Mouse (Mus musculus): ENCODE results near the gene Plxnd1. TPM values are rescaled to one million over a fixed set of nuclear protein-coding genes. Genes with fewer than 3 reads are reported as not detected.

Gene Plxnd1
- polyA plus RNA-seq, 1 experiment from 2014 or later = 25.2 TPM

DNA sequence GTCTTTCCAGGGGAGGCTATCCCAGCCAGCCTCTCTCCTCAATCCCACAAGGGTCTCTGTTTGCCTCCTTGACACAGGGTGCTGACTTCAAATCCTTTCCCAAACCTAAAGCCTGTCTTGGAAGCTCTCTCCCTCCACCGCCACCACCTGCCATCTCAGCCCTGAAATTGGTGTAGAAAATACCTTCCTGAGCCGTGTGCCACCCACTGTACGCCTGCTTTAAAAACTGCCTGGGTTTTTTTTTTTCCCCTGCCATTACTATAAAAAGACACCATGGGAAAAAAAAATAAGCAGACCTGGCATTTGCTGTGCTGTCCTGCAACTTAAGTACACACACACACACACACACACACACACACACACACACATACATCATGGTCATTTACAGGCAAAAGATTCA, 4.7 kb downstream of the Plxnd1 start:
- WGBS = 89% methylated on average over 3 of the region's 3 CpGs
- H3K27ac ChIP-seq = no peak overlapping the region
- peaks cover 61% of the 10 kb centered on the region for H3K4me1 ChIP-seq
- peak overlapping the region; percentile 78; the same call in 1 of the 2 replicates for H3K9ac ChIP-seq
- no peak for ATAC-seq (ENCODE audit: insufficient number of reproducible peaks, insufficient read depth, low FRiP score, low TSS enrichment, low read depth)
- H3K27me3 ChIP-seq = peaks cover 42% of the 10 kb centered on the region
- H3K36me3 ChIP-seq = no peaks in the 10 kb centered on the region
- H3K9me3 ChIP-seq = no peaks in the 10 kb centered on the region
- peak overlapping the region; percentile 87; the same call in 1 of the 2 replicates for H3K4me2 ChIP-seq
- 0 out of 2 replicates have a peak overlapping the region, but pooled peaks have one; percentile 9 for H3K4me3 ChIP-seq

DNA sequence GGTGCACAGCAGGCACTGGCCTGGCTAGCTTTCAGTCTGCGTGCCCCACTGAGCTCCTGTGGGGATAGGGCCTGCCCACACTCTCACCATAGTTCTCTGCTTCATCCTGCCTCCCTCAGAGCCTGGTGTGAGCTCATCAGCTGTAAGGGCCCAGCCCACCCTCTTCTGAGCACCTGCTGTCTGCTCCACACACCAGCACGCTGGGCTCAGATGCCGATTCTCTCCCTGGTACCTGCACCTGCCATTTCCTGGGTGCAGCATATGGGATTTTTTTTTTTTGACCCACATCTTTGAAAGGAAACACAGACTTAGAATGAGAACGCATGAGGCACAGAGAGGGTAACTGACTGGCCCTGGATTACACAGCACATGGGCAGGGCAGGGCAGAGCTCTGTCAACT, 5.2 kb downstream of the Plxnd1 start:
- Histone ChIP-seq H3K4me3 (0 out of 2 replicates have a peak overlapping the region, but pooled peaks have one; percentile 9), H3K27me3 (peaks cover 42% of the 10 kb centered on the region), H3K4me1 (peaks cover 65% of the 10 kb centered on the region), H3K9ac (0 out of 2 replicates have a peak overlapping the region, but pooled peaks have one; percentile 40), H3K36me3 (no peaks in the 10 kb centered on the region), H3K27ac (no peak overlapping the region), H3K4me2 (peak overlapping the region; percentile 36), H3K9me3 (no peaks in the 10 kb centered on the region)
- no peak for ATAC-seq (ENCODE audit: insufficient number of reproducible peaks, insufficient read depth, low FRiP score, low TSS enrichment, low read depth)
- WGBS = 73% methylated on average over 4 of the region's 4 CpGs

DNA sequence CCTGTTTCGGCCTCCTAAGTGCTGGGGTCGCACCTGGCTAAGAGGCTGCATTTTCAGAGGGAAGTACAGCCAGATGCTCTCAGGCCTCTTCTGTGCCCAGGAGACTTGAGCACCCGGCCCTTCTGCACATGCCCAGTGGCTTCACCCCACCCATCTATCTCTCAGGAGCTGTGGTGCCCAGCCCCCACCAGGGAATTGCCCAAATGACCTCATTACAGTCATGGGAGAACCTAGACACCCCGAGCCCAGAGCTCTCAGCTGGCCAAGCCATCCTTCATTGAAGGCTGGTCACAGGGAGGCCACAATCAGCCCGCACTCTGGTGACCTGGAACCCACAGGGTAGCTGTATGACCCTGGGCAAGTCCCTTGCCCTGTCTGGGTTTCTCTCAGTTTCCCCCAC, 5.8 kb downstream of the Plxnd1 start:
- WGBS = 65% methylated on average over 5 of the region's 5 CpGs
- Histone ChIP-seq H3K27ac (no peak overlapping the region), H3K36me3 (no peaks in the 10 kb centered on the region), H3K9me3 (no peaks in the 10 kb centered on the region), H3K4me2 (peak overlapping the region; percentile 36), H3K4me1 (peaks cover 65% of the 10 kb centered on the region), H3K27me3 (peaks cover 37% of the 10 kb centered on the region), H3K9ac (0 out of 2 replicates have a peak overlapping the region, but pooled peaks have one; percentile 40), H3K4me3 (0 out of 2 replicates have a peak overlapping the region, but pooled peaks have one; percentile 3)
- no peak for ATAC-seq (ENCODE audit: insufficient number of reproducible peaks, insufficient read depth, low FRiP score, low TSS enrichment, low read depth)

DNA sequence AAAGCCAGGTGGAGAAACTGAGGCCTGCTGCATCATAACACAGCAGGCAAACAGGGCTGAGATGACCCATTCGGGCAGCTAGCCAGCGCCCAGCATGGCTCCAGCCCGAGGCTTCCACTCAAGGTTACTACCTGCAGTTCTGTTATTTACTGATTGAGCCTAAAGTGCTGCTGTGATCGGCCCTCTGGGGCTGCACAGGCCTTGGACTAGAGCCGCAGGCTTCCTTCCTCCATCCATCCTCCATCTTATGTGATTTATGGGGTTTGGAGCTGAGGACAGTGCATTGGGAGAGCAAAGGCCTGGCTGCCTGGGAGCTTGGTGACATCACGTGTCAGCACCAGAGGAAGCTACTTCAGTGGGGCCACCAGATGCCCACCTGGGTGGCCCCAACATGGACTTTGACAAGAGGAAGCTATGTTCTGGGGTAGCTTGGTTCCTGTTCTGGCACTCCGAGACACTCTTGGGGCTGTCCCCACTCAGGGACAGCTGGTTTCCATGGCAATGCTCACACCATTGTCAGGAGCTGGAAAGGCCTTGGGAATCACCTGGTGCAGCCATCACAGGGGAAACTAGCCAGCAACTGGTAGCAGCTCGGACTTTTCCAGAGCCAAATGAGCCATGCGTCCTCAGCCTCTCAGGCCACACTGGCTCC, 7.6 kb downstream of the Plxnd1 start:
- no peak for ATAC-seq (ENCODE audit: insufficient number of reproducible peaks, insufficient read depth, low FRiP score, low TSS enrichment, low read depth)
- 0 out of 2 replicates have a peak overlapping the region, but pooled peaks have one; percentile 1 for H3K4me3 ChIP-seq
- H3K9ac ChIP-seq = peak overlapping the region; percentile 49
- H3K9me3 ChIP-seq = no peaks in the 10 kb centered on the region
- H3K27ac ChIP-seq = 0 out of 2 replicates have a peak overlapping the region, but pooled peaks have one; percentile 55
- H3K4me2 ChIP-seq = peak overlapping the region; percentile 41
- H3K27me3 ChIP-seq = peaks cover 18% of the 10 kb centered on the region
- WGBS = 71% methylated on average over 9 of the region's 9 CpGs
- peaks cover 65% of the 10 kb centered on the region for H3K4me1 ChIP-seq
- no peaks in the 10 kb centered on the region for H3K36me3 ChIP-seq

DNA sequence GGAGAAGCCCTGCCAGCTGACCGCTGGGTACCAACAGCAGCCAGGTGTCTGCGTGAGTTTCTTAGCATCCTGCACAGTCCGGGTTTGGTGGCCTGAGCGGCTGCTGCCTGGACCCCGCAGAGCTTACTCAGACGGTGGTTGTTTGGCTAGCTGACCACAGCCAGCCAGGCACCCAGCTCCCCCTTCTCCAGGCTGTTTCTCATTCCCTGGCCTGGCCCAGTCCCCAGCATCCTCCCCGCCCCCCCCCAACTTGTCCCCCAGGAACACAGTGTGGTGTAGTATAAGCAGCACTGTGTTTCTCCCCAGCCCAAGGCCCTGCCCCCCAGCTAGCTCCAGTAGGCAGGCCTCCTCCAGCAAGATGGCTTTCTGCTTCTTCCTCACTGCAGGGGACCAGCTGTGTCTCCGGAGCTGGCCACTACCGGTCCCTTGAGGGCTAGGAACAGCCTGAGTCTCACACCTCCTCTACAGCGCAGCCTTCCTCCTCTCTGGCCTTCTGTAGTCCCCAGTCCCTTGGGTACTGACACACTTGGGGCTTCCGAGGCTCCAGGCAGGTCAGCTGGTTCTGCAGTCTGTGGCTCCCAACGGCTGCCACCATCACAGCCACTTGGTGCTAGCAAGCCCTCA, 8.2 kb downstream of the Plxnd1 start:
- Histone ChIP-seq H3K9ac (peak overlapping the region; percentile 49), H3K4me3 (0 out of 2 replicates have a peak overlapping the region, but pooled peaks have one; percentile 1), H3K27me3 (peaks cover 12% of the 10 kb centered on the region), H3K27ac (peak overlapping the region; percentile 62; the same call in 1 of the 2 replicates), H3K4me2 (peak overlapping the region; percentile 41), H3K4me1 (peaks cover 62% of the 10 kb centered on the region), H3K36me3 (no peaks in the 10 kb centered on the region), H3K9me3 (no peaks in the 10 kb centered on the region)
- ATAC-seq (ENCODE audit: insufficient number of reproducible peaks, insufficient read depth, low FRiP score, low TSS enrichment, low read depth) = no peak; the same call in 1 of the 2 replicates
- WGBS = 51% methylated on average over 12 of the region's 12 CpGs

DNA sequence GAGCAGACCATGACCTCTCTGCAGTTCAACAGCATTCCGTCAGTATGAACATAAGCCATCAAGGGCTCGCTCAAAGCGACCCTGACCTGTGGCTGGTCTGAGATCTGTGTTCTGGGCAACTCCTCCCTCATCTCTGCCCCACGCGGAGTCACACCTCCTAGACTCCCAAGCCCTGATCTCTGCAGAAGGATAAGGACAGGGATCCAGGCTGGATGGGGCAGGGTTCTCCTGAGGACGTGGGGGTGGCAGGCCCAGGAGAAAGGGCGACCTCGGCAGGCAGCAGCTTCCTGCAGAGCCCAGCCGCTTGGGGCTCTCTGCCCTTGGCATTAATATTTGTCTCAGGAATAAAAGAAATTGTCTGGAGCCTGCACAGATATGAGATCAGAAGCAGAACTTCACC, 9.2 kb downstream of the Plxnd1 start:
- 0 out of 2 replicates have a peak overlapping the region, but pooled peaks have one; percentile 49 for H3K9ac ChIP-seq
- H3K4me2 ChIP-seq = peak overlapping the region; percentile 41
- WGBS = 56% methylated on average over 9 of the region's 9 CpGs

DNA sequence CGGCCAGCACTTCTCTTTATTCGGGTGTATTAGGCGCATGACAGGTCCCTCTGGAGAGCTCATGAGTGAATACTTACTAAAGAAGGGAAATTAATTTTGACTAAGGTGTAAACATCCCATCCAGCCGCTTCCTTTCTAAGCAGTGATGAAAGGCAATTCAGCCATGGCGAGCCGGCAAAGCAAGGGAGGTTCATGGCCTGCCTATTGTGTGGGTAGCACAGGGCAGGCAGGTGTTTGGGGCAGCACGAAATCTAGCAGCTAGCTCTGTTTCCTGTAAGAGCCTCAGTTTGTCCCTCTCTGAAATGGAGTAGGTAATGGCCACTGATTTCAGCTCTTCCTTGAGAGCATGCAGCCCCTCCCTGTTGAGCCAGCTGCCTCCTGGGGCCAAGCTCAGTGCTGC, 10.2 kb downstream of the Plxnd1 start:
- ATAC-seq (ENCODE audit: insufficient number of reproducible peaks, insufficient read depth, low FRiP score, low TSS enrichment, low read depth) = no peak
- no peak overlapping the region; the same call in 1 of the 2 replicates for H3K27ac ChIP-seq
- 78% methylated on average over 7 of the region's 7 CpGs for WGBS
- no peaks in the 10 kb centered on the region for H3K9me3 ChIP-seq
- no peaks in the 10 kb centered on the region for H3K27me3 ChIP-seq
- H3K9ac ChIP-seq = no peak overlapping the region
- peak overlapping the region; percentile 41; the same call in 1 of the 2 replicates for H3K4me2 ChIP-seq
- no peaks in the 10 kb centered on the region for H3K36me3 ChIP-seq
- H3K4me1 ChIP-seq = peaks cover 54% of the 10 kb centered on the region
- H3K4me3 ChIP-seq = no peak overlapping the region

More for the DNA sequence above, 9.2 kb downstream of the Plxnd1 start:
- Histone ChIP-seq H3K4me1 (peaks cover 54% of the 10 kb centered on the region), H3K27me3 (peaks cover 2% of the 10 kb centered on the region; the same call in 1 of the 2 replicates), H3K9me3 (no peaks in the 10 kb centered on the region), H3K4me3 (no peak overlapping the region), H3K36me3 (no peaks in the 10 kb centered on the region), H3K27ac (peak overlapping the region; percentile 62)
- ATAC-seq (ENCODE audit: insufficient number of reproducible peaks, insufficient read depth, low FRiP score, low TSS enrichment, low read depth) = no peak

DNA sequence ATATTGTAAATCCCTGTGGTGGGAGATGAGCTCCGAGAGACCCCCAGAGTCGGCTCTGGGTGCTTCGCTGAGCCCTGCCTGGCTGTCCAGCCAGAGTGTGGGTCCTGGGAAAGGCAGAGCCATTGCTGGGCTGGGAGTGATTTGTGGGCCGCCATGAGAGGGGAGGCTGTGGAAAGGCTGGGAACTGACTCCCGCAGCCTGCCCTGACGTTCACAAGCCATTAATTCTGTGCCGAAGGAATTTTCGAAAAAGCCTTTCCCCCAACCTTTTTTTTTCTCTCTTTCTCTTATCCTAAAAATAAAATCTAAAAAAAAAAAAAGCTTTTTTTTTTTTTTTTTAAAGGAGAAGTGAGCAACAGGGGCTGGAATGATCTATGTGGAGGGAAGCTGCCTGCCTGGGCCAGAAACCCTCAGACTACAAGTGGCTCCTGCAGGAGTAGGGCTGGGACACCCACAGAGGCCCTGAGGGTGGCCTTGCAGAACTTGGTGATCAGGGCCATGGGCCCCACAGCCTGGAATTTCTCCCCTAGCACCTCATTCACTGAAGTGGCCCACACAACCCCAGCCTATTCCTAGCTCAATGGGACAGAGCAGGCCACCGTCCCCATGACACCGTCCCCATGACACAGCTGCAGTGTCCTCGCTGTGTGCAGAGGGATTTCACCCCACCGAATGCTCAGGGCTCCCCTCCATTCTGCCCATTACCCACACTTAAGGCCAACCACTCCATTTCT, 11.3 kb downstream of the Plxnd1 start:
- Histone ChIP-seq H3K36me3 (no peaks in the 10 kb centered on the region), H3K4me1 (peaks cover 54% of the 10 kb centered on the region), H3K27me3 (no peaks in the 10 kb centered on the region), H3K4me2 (peak overlapping the region; percentile 22; the same call in 1 of the 2 replicates), H3K27ac (peak overlapping the region; percentile 81), H3K9me3 (no peaks in the 10 kb centered on the region), H3K9ac (no peak overlapping the region), H3K4me3 (no peak overlapping the region)
- 50% methylated on average over 12 of the region's 12 CpGs for WGBS
- no peak for ATAC-seq (ENCODE audit: insufficient number of reproducible peaks, insufficient read depth, low FRiP score, low TSS enrichment, low read depth)

DNA sequence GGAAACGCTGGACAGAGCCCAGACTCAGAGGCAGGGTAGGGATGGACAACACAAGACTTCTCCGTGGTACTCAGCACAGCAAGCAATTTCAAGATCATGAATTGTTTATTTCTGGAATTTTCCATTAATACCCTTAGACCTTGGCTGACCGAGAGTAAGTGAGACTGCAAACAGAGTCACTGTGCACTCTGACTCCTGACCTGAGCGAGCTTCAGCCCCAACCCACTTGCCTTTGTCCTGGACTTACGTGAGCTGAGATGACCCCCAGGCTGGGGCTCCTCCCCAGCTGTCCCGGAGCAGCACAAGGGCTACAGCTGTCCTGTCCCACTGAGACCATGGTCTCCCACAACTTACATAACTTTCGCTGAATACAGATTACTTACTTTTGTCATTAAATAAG, 11.9 kb downstream of the Plxnd1 start:
- 57% methylated on average over 7 of the region's 7 CpGs for WGBS
- Histone ChIP-seq H3K4me3 (no peak overlapping the region), H3K4me1 (peaks cover 54% of the 10 kb centered on the region), H3K9ac (no peak overlapping the region), H3K36me3 (peaks cover 5% of the 10 kb centered on the region; the same call in 1 of the 2 replicates), H3K4me2 (0 out of 2 replicates have a peak overlapping the region, but pooled peaks have one; percentile 22), H3K27ac (peak overlapping the region; percentile 81), H3K9me3 (no peaks in the 10 kb centered on the region), H3K27me3 (no peaks in the 10 kb centered on the region)
- no peak for ATAC-seq (ENCODE audit: insufficient number of reproducible peaks, insufficient read depth, low FRiP score, low TSS enrichment, low read depth)

DNA sequence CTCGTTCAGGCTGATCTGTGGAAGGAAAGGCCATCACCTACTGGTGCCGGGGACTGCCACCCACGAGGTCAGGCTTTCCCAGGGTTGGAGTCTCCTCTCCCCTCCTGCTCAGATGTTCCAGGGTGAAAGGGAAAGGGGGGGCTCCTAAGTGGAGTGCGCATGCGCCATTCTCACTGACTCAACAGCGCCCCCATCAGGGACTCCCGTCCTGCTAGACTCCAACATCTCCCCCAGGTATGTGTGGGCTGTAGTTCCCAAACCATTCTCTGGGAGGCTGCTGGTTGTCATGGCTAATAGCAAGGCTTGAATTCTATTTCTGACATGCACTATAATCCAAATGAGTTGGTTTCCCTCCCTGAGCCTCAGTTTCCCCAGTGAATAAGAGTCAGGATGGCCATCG, 16.2 kb downstream of the Plxnd1 start:
- no peaks in the 10 kb centered on the region for H3K9me3 ChIP-seq
- no peak for ATAC-seq (ENCODE audit: insufficient number of reproducible peaks, insufficient read depth, low FRiP score, low TSS enrichment, low read depth)
- 67% methylated on average over 8 of the region's 8 CpGs for WGBS

DNA sequence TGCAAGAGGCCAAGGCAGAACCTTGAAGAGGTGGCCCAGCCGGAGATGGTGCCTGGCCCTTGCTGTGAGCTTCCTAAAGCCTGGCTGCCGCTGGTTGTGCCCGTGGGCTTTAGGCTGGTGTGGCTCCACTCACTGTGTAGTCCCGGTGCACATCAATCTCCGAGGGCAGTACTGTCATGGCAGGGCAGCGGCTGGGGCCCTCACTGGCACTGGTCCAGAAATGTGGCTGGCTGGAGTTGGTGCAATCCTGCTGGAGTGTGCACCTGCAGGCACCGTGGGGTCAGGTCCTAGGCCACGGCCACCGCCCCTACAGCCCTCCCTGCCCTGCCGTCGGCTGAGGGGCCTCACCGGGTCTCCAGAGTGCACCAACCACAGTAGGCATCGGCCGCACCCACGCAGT, 17.0 kb downstream of the Plxnd1 start:
- no peak for ATAC-seq (ENCODE audit: insufficient number of reproducible peaks, insufficient read depth, low FRiP score, low TSS enrichment, low read depth)
- no peak overlapping the region for H3K27ac ChIP-seq
- WGBS = 90% methylated on average over 15 of the region's 15 CpGs
- H3K9me3 ChIP-seq = no peaks in the 10 kb centered on the region
- peaks cover 33% of the 10 kb centered on the region for H3K36me3 ChIP-seq
- no peak overlapping the region for H3K4me3 ChIP-seq
- peaks cover 36% of the 10 kb centered on the region for H3K4me1 ChIP-seq
- H3K4me2 ChIP-seq = no peak overlapping the region
- no peaks in the 10 kb centered on the region; the same call in 1 of the 2 replicates for H3K27me3 ChIP-seq
- no peak overlapping the region for H3K9ac ChIP-seq

More for the DNA sequence above, 16.2 kb downstream of the Plxnd1 start:
- Histone ChIP-seq H3K4me2 (no peak overlapping the region), H3K4me1 (peaks cover 37% of the 10 kb centered on the region), H3K27ac (no peak overlapping the region), H3K9ac (no peak overlapping the region), H3K4me3 (no peak overlapping the region), H3K36me3 (peaks cover 33% of the 10 kb centered on the region), H3K27me3 (no peaks in the 10 kb centered on the region; the same call in 1 of the 2 replicates)
